Mouse (Mus musculus) lung, embryonic 16.5 days (tissue): Measurements from ENCODE around the gene Bmpr1a. TPM values are rescaled to one million over a fixed set of nuclear protein-coding genes. Genes with fewer than 3 reads are reported as not detected.

Experiments
- ATAC-seq: fragments of 200-750 bp; cut with Nextera tagmentation; 2 replicates; pipeline ENCODE4 v1.8.0; 2017; ENCODE audit warnings: low read depth, mild to moderate bottlenecking, moderate library complexity
- H3K27ac ChIP-seq: fragments of 300-500 bp; sonication (generic); 2 replicates; pipeline ENCODE4 v1.5.1; 2014; ENCODE audit warnings: mild to moderate bottlenecking, control low read depth, low read length
- H3K27me3 ChIP-seq: fragments of 300-500 bp; sonication (generic); 2 replicates; pipeline ENCODE4 v1.6.1; 2014; ENCODE audit warnings: low read depth, low read length, mixed read lengths; ENCODE audit not compliant: control insufficient read depth, insufficient read depth
- H3K36me3 ChIP-seq: fragments of 300-500 bp; sonication (generic); 2 replicates; pipeline ENCODE4 v1.6.1; 2014; ENCODE audit warnings: low read length; ENCODE audit not compliant: control insufficient read depth, insufficient read depth
- H3K4me1 ChIP-seq: fragments of 300-500 bp; sonication (generic); replicated peaks from 2 replicates; pipeline ENCODE4 v1.6.1; 2014; ENCODE audit warnings: low read length, mixed read lengths; ENCODE audit not compliant: control insufficient read depth, insufficient read depth
- H3K4me2 ChIP-seq: fragments of 300-500 bp; sonication (generic); 2 replicates; pipeline ENCODE4 v1.6.1; 2014; ENCODE audit warnings: low read depth, low read length, control low read depth
- H3K4me3 ChIP-seq: fragments of 300-500 bp; sonication (generic); 2 replicates; pipeline ENCODE4 v1.5.1; 2014; ENCODE audit warnings: mild to moderate bottlenecking, low read length, control low read depth
- H3K9ac ChIP-seq: fragments of 300-500 bp; sonication (generic); 2 replicates; pipeline ENCODE4 v1.6.1; 2014; ENCODE audit warnings: low read length, control low read depth
- H3K9me3 ChIP-seq: fragments of 300-500 bp; sonication (generic); 2 replicates; pipeline ENCODE4 v1.6.1; 2016; ENCODE audit warnings: low read length; ENCODE audit not compliant: control insufficient read depth
- WGBS: fragments of 180-500 bp; shearing (Covaris S2); extraction: QIAGEN DNeasy Blood & Tissue Kit; methylation state at CpG from one replicate; pipeline ENCODE4 v1.1.7; 2014; 5-methylcytosine and 5-hydroxymethylcytosine counted together
- polyA plus RNA-seq: library from polyadenylated mRNA; unstranded; fragments of >200 nt; fragmentation: Nextera tagmentation; extraction: Ambion mirVana; gene quantifications from 2 replicates; pipeline ENCODE4 v1.2.1, GENCODE M21; 2015

Gene Bmpr1a
- polyA plus RNA-seq, 1 experiment from 2014 or later, result 25.8 TPM

GRCm38 (mm10) chr14:34450451-34450850, 52.7 kb downstream of the Bmpr1a start:
- Histone ChIP-seq H3K4me3 (no peak overlapping the region), H3K36me3 (peaks cover 9% of the 10 kb centered on the region), H3K4me2 (no peak overlapping the region), H3K9ac (no peak overlapping the region), H3K4me1 (no peaks in the 10 kb centered on the region), H3K27ac (no peak overlapping the region), H3K27me3 (no peaks in the 10 kb centered on the region), H3K9me3 (no peaks in the 10 kb centered on the region)
- 80% methylated on average over 5 of the region's 5 CpGs for WGBS
- no peak for ATAC-seq

GRCm38 (mm10) chr14:34449807-34450206, 53.3 kb downstream of the Bmpr1a start:
- H3K4me1 ChIP-seq, result no peaks in the 10 kb centered on the region
- H3K9me3 ChIP-seq, result no peaks in the 10 kb centered on the region
- no peak overlapping the region for H3K4me2 ChIP-seq
- no peak overlapping the region for H3K4me3 ChIP-seq
- no peak overlapping the region for H3K27ac ChIP-seq
- H3K36me3 ChIP-seq, result peaks cover 9% of the 10 kb centered on the region
- no peak overlapping the region for H3K9ac ChIP-seq
- ATAC-seq, result no peak
- 62% methylated on average over 9 of the region's 9 CpGs for WGBS
- H3K27me3 ChIP-seq, result no peaks in the 10 kb centered on the region

DNA sequence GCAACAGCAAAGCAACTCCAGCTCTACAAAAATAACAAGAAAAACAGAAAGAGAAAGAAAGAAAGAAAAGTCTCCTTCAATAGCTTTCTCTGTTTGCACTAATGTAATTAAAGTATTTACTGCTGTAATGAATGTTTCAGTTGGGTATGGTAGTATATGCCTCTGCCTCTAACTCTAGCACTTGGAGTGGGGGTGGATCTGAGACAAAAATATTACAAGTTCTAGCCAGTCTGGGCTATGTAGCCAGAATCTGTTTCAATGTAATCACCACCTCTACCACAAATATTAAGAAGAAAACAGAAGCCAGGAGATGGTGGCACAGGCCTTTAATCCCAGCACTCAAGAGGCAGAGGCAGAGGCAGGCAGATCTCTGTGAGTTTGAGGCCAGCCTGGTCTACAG, 54.7 kb downstream of the Bmpr1a start:
- Histone ChIP-seq H3K27ac (no peak overlapping the region), H3K27me3 (no peaks in the 10 kb centered on the region), H3K36me3 (peaks cover 9% of the 10 kb centered on the region), H3K4me1 (no peaks in the 10 kb centered on the region), H3K9ac (no peak overlapping the region), H3K9me3 (no peaks in the 10 kb centered on the region), H3K4me2 (no peak overlapping the region), H3K4me3 (no peak overlapping the region)
- ATAC-seq, result no peak

GRCm38 (mm10) chr14:34447659-34448058, 55.5 kb downstream of the Bmpr1a start:
- WGBS, result 77% methylated on average over 4 of the region's 4 CpGs
- Histone ChIP-seq H3K4me2 (no peak overlapping the region), H3K36me3 (peaks cover 9% of the 10 kb centered on the region), H3K27ac (no peak overlapping the region), H3K9ac (no peak overlapping the region), H3K9me3 (no peaks in the 10 kb centered on the region), H3K4me1 (no peaks in the 10 kb centered on the region), H3K27me3 (no peaks in the 10 kb centered on the region), H3K4me3 (no peak overlapping the region)
- no peak for ATAC-seq

GRCm38 (mm10) chr14:34446624-34447023, 56.5 kb downstream of the Bmpr1a start:
- 94% methylated on average over 6 of the region's 6 CpGs for WGBS
- Histone ChIP-seq H3K27me3 (no peaks in the 10 kb centered on the region), H3K4me2 (no peak overlapping the region), H3K4me1 (no peaks in the 10 kb centered on the region), H3K4me3 (no peak overlapping the region), H3K9ac (no peak overlapping the region), H3K9me3 (no peaks in the 10 kb centered on the region), H3K36me3 (peaks cover 9% of the 10 kb centered on the region), H3K27ac (no peak overlapping the region)
- no peak for ATAC-seq

DNA sequence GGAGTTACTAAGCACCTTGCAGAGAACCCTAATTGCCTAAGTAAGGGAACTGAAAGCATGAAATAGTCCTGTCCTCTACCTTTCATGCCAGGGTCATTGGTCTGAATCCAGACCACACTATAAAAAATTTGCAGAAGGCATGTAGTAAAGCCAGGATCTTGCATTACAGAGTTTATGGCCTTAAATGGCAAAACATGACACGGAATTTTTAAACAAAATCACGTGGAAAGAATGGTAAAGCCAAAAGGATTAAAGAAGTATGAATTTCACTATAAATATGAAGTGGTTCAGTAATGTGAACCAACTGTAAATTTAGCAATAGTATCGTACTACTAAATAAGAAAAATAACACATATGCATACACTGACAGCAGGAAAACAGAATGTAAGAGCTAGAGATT, 57.8 kb downstream of the Bmpr1a start:
- ATAC-seq, result no peak
- no peak overlapping the region for H3K27ac ChIP-seq
- WGBS, result 68% methylated on average over 3 of the region's 3 CpGs
- no peaks in the 10 kb centered on the region for H3K4me1 ChIP-seq
- H3K27me3 ChIP-seq, result no peaks in the 10 kb centered on the region
- no peak overlapping the region for H3K4me3 ChIP-seq
- no peak overlapping the region for H3K4me2 ChIP-seq
- no peaks in the 10 kb centered on the region for H3K9me3 ChIP-seq
- H3K9ac ChIP-seq, result no peak overlapping the region
- peaks cover 11% of the 10 kb centered on the region for H3K36me3 ChIP-seq

DNA sequence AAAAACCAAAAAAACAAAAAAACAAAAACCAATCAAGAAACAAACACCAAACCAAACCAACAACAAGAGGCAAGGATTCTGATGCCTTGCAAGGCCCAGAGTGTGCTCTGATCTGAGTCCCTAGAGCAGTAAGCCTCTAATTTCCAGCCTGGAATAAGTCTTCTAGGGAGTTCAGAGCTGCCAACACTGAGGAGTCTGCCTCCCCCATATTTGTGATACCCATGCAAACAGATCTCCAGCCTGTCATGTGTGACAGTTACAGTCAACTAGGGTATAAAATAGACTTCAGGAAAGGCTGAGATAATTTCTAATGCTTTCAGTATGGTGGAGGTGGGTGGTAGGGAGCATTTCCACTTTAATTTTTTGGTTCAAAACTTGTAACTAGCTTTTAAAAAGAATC, 58.2 kb downstream of the Bmpr1a start:
- peaks cover 11% of the 10 kb centered on the region for H3K36me3 ChIP-seq
- no peak overlapping the region for H3K27ac ChIP-seq
- no peaks in the 10 kb centered on the region for H3K27me3 ChIP-seq
- no peak overlapping the region for H3K4me3 ChIP-seq
- no peak for ATAC-seq
- H3K4me2 ChIP-seq, result no peak overlapping the region
- H3K9me3 ChIP-seq, result no peaks in the 10 kb centered on the region
- H3K4me1 ChIP-seq, result no peaks in the 10 kb centered on the region
- H3K9ac ChIP-seq, result no peak overlapping the region

GRCm38 (mm10) chr14:34444368-34444767, 58.8 kb downstream of the Bmpr1a start:
- ATAC-seq, result no peak
- no peak overlapping the region for H3K9ac ChIP-seq
- H3K36me3 ChIP-seq, result peaks cover 11% of the 10 kb centered on the region
- H3K9me3 ChIP-seq, result no peaks in the 10 kb centered on the region
- no peaks in the 10 kb centered on the region for H3K27me3 ChIP-seq
- no peak overlapping the region for H3K27ac ChIP-seq
- H3K4me3 ChIP-seq, result no peak overlapping the region
- H3K4me2 ChIP-seq, result no peak overlapping the region
- H3K4me1 ChIP-seq, result no peaks in the 10 kb centered on the region
- WGBS, result 78% methylated on average over 5 of the region's 5 CpGs

GRCm38 (mm10) chr14:34442531-34442930, 60.6 kb downstream of the Bmpr1a start:
- no peak overlapping the region for H3K27ac ChIP-seq
- 74% methylated on average over 4 of the region's 4 CpGs for WGBS
- ATAC-seq, result no peak

DNA sequence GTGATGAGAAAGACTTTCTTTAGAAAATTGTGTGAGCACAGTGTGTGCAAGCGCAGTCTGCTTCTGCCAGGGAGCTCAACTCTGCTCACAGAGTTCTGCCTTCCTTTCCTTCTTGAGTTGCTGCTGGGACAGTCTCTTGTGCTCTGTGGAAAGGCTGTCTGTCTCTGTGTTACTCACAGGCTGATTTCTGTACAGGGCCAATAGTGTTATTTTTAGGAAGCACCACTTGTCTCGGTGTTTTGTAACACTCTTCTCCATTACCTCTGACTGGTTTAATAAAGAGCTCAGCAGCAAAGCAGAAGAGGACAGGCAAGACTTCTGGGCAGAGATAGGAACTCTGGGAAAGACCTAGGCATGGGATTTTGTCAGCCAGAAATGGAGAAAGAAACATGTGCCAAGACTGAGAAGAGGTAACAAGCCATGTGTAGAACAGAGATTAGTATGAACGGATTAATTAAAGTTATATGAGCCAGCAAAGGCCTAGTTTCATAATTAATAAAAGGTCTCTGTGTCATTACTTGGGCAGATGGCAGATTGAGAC, 62.5 kb downstream of the Bmpr1a start:
- Histone ChIP-seq H3K27me3 (no peaks in the 10 kb centered on the region), H3K4me3 (no peak overlapping the region), H3K36me3 (peaks cover 8% of the 10 kb centered on the region), H3K4me1 (no peaks in the 10 kb centered on the region), H3K27ac (no peak overlapping the region), H3K9ac (no peak overlapping the region), H3K4me2 (no peak overlapping the region), H3K9me3 (no peaks in the 10 kb centered on the region)
- no peak for ATAC-seq
- 88% methylated on average over 3 of the region's 3 CpGs for WGBS

More at GRCm38 (mm10) chr14:34442531-34442930, 60.6 kb downstream of the Bmpr1a start:
- Histone ChIP-seq H3K9me3 (no peaks in the 10 kb centered on the region), H3K36me3 (peaks cover 9% of the 10 kb centered on the region), H3K4me2 (no peak overlapping the region), H3K27me3 (no peaks in the 10 kb centered on the region), H3K4me3 (no peak overlapping the region), H3K4me1 (no peaks in the 10 kb centered on the region), H3K9ac (no peak overlapping the region)
